In the genomic region with DNA sequence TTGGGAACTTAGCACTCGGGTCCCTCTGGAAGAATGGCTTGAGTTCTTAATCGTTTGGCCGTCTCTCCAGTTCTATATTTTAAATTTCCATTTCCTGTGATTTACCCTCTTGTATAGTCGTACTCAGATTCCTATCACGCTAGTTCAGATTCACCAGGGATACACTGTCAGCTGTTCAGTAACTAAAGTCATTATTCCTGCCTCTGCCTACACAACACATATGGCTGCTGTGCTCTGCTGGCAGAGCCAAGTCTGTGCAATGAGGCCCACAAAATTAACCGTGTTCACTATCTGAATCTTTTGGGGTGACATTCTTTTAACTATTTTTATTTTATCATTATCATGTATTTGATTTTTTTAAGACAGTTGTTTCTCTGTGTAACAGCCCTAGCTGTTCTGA, we compare ENCODE assay signal across 15 mouse cellular contexts. TPM values are rescaled to one million over a fixed set of nuclear protein-coding genes. Genes with fewer than 3 reads are reported as not detected.
DNase-seq lines count a peak whose midpoint lies in the region.
"Had no signal": no experiment of that assay in that cellular context is flagged by ENCODE, and none has a peak within 500 bp of the region (broad histone marks: within the 10 kb centered on the region; RNA-seq: fewer than 3 reads in every experiment).

No protein-coding gene starts in this region.

- DNase-seq in layer of hippocampus, adult 18-20 months (ENCODE audit: low spot score in 2 of 2), result peak; percentile 36 to 72
- no peak for DNase-seq in layer of hippocampus, postnatal 36 days
- peak; percentile 75 for DNase-seq in layer of hippocampus, adult 9-11 months
- DNase-seq in layer of hippocampus, postnatal 10 days (ENCODE audit: low spot score in 2 of 2), result no peak
- DNase-seq in brain, adult 2 months (ENCODE audit: low read depth, low spot score), result peak; percentile 66
- peak; percentile 47 for DNase-seq in telencephalon, adult 2 months (ENCODE audit: low read depth, low spot score)
- DNase-seq in spleen, adult 12 weeks (ENCODE audit: low spot score), result no peak
- DNase-seq: adrenal gland, adult 2 months; adrenal gland, postnatal 10 days; adrenal gland, postnatal 25 days; cerebellum, adult 11-12 months; cerebellum, adult 2 months; cerebellum, adult 9-10 months; cerebellum, postnatal 10 days; cerebellum, postnatal 25 days had no signal

RNA-seq across cellular contexts. Expression of gene Mboat7, which starts 5.1 kb away (rescaled TPM):
- total RNA-seq in layer of hippocampus, adult 18-20 months (2021), result 100 to 1,000 TPM; 167 to 184 TPM
- 100 to 1,000 TPM; 154 to 158 TPM for total RNA-seq in layer of hippocampus, postnatal 36 days (2021)
- total RNA-seq in layer of hippocampus, postnatal 10 days (2021), result 100 to 1,000 TPM; 142 to 146 TPM

RNA-seq across cellular contexts. Expression of gene Rps9, which starts 5.3 kb away (rescaled TPM):
- 100 to 1,000 TPM; 390 to 414 TPM for total RNA-seq in layer of hippocampus, adult 18-20 months (2021)
- 100 to 1,000 TPM; 396 to 403 TPM for total RNA-seq in layer of hippocampus, postnatal 36 days (2021)
- total RNA-seq in layer of hippocampus, postnatal 10 days (2021), result 100 to 1,000 TPM; 554 to 633 TPM

RNA-seq across cellular contexts. Expression of gene Tsen34, which starts 5.8 kb away (rescaled TPM):
- total RNA-seq in layer of hippocampus, adult 18-20 months (2021), result 10 to 100 TPM; 79.6 to 89.9 TPM
- 10 to 100 TPM; 79.0 to 83.4 TPM for total RNA-seq in layer of hippocampus, postnatal 36 days (2021)
- total RNA-seq in layer of hippocampus, postnatal 10 days (2021), result 10 to 100 TPM; 85.9 to 97.3 TPM

RNA-seq across cellular contexts. Expression of gene Tmc4, which starts 21.1 kb away (rescaled TPM):
- 1 to 10 TPM; 5.6 to 6.2 TPM for total RNA-seq in layer of hippocampus, adult 18-20 months (2021)
- 10 to 100 TPM in 1 of 2 experiments, 1 to 10 TPM in 1; 7.5 to 11.6 TPM for total RNA-seq in layer of hippocampus, postnatal 36 days (2021)
- 1 to 10 TPM; 5.0 to 6.0 TPM for total RNA-seq in layer of hippocampus, postnatal 10 days (2021)

RNA-seq across cellular contexts. Expression of gene Pirb, which starts 21.7 kb away (rescaled TPM):
- total RNA-seq in layer of hippocampus, adult 18-20 months (2021), result under 1 TPM in 1 of 2 experiments, not detected in 1; 0.15 TPM
- under 1 TPM; 0.12 to 0.15 TPM for total RNA-seq in layer of hippocampus, postnatal 36 days (2021)
- under 1 TPM in 1 of 2 experiments, not detected in 1; 0.14 TPM for total RNA-seq in layer of hippocampus, postnatal 10 days (2021)

Comparison
In these comparisons a context has a peak if more than half of its experiments do, and no peak if none do; other contexts are left out.
1. DNase-seq: peak in layer of hippocampus, adult 18-20 months (2 of 2), layer of hippocampus, adult 9-11 months (single experiment), brain, adult 2 months (single experiment) and telencephalon, adult 2 months (single experiment); none in layer of hippocampus, postnatal 36 days (0 of 2), layer of hippocampus, postnatal 10 days (0 of 2) and spleen, adult 12 weeks (single experiment).